Mouse (Mus musculus) kidney, embryonic 14.5 days (tissue): ENCODE results near the gene Ror2. TPM values are rescaled to one million over a fixed set of nuclear protein-coding genes. Genes with fewer than 3 reads are reported as not detected.

ENCODE experiments used
- ATAC-seq: fragments of 200-750 bp; cut with Nextera tagmentation; 2 replicates; pipeline ENCODE4 v1.8.0; 2017; ENCODE audit warnings: moderate number of reproducible peaks, mild to moderate bottlenecking, moderate TSS enrichment, moderate library complexity; ENCODE audit not compliant: low FRiP score, low TSS enrichment
- H3K27ac ChIP-seq: fragments of 300-500 bp; sonication (generic); 2 replicates; pipeline ENCODE4 v1.5.1; 2014; ENCODE audit warnings: low read depth, mild to moderate bottlenecking, low read length, moderate library complexity, mixed read lengths
- H3K27me3 ChIP-seq: fragments of 300-500 bp; sonication (generic); 2 replicates; pipeline ENCODE4 v1.6.1; 2014; ENCODE audit warnings: mild to moderate bottlenecking, low read length; ENCODE audit not compliant: control insufficient read depth, insufficient read depth
- H3K36me3 ChIP-seq: fragments of 300-500 bp; sonication (generic); 2 replicates; pipeline ENCODE4 v1.6.1; 2014; ENCODE audit warnings: low read length, mixed read lengths; ENCODE audit not compliant: control insufficient read depth, insufficient read depth
- H3K4me1 ChIP-seq: fragments of 300-500 bp; sonication (generic); 2 replicates; pipeline ENCODE4 v1.6.1; 2014; ENCODE audit warnings: low read length, mixed read lengths; ENCODE audit not compliant: control insufficient read depth, insufficient read depth
- H3K4me2 ChIP-seq: fragments of 300-500 bp; sonication (generic); replicated peaks from 2 replicates; pipeline ENCODE4 v1.6.1; 2014; ENCODE audit warnings: low read depth, mild to moderate bottlenecking, low read length
- H3K4me3 ChIP-seq: fragments of 300-500 bp; sonication (generic); 2 replicates; pipeline ENCODE4 v1.5.1; 2014; ENCODE audit warnings: mild to moderate bottlenecking, low read length
- H3K9ac ChIP-seq: fragments of 300-500 bp; sonication (generic); 2 replicates; pipeline ENCODE4 v1.6.1; 2014; ENCODE audit warnings: low read depth, mild to moderate bottlenecking, low read length, moderate library complexity
- H3K9me3 ChIP-seq: fragments of 300-500 bp; sonication (generic); 2 replicates; pipeline ENCODE4 v1.6.1; 2016; ENCODE audit warnings: low read length; ENCODE audit not compliant: control insufficient read depth
- WGBS: fragments of 180-500 bp; shearing (Covaris S2); extraction: QIAGEN DNeasy Blood & Tissue Kit; methylation state at CpG from one replicate; pipeline ENCODE4 v1.1.7; 2014; 5-methylcytosine and 5-hydroxymethylcytosine counted together
- polyA plus RNA-seq: library from polyadenylated mRNA; unstranded; fragments of >200 nt; fragmentation: Nextera tagmentation; extraction: Ambion mirVana; gene quantifications from 2 replicates; pipeline ENCODE4 v1.2.1, GENCODE M21; 2014

The Ror2 gene
- polyA plus RNA-seq, 1 experiment from 2014 or later = 7.3 TPM

GRCm38 (mm10) chr13:53200121-53200520, 85.8 kb downstream of the Ror2 start:
- Histone ChIP-seq H3K36me3 (no peaks in the 10 kb centered on the region), H3K9ac (no peak overlapping the region), H3K4me1 (peaks cover 47% of the 10 kb centered on the region), H3K9me3 (no peaks in the 10 kb centered on the region), H3K4me3 (no peak overlapping the region), H3K4me2 (no peak overlapping the region), H3K27me3 (no peaks in the 10 kb centered on the region; the same call in 1 of the 2 replicates), H3K27ac (no peak overlapping the region)
- WGBS = 80% methylated on average over 4 of the region's 4 CpGs
- ATAC-seq = no peak

- Histone ChIP-seq H3K4me1 (peaks cover 42% of the 10 kb centered on the region), H3K27ac (no peak overlapping the region), H3K9me3 (no peaks in the 10 kb centered on the region), H3K4me3 (no peak overlapping the region), H3K36me3 (no peaks in the 10 kb centered on the region), H3K4me2 (no peak overlapping the region), H3K27me3 (no peaks in the 10 kb centered on the region; the same call in 1 of the 2 replicates), H3K9ac (no peak overlapping the region)
- WGBS = 90% methylated on average over 7 of the region's 7 CpGs
- ATAC-seq = no peak
These were observed 86.7 kb downstream of the Ror2 start for GRCm38 (mm10) chr13:53199262-53199661.

GRCm38 (mm10) chr13:53196690-53197089, 89.2 kb downstream of the Ror2 start:
- ATAC-seq = no peak
- no peak overlapping the region for H3K27ac ChIP-seq
- 50% methylated on average over 7 of the region's 7 CpGs for WGBS

GRCm38 (mm10) chr13:53195951-53196677, 89.8 kb downstream of the Ror2 start:
- Histone ChIP-seq H3K4me2 (no peak overlapping the region), H3K27ac (no peak overlapping the region), H3K36me3 (no peaks in the 10 kb centered on the region), H3K4me3 (no peak overlapping the region), H3K9ac (no peak overlapping the region), H3K9me3 (no peaks in the 10 kb centered on the region), H3K27me3 (no peaks in the 10 kb centered on the region; the same call in 1 of the 2 replicates), H3K4me1 (peaks cover 50% of the 10 kb centered on the region)
- no peak for ATAC-seq
- WGBS = 72% methylated on average over 6 of the region's 6 CpGs

More at GRCm38 (mm10) chr13:53196690-53197089, 89.2 kb downstream of the Ror2 start:
- Histone ChIP-seq H3K4me2 (no peak overlapping the region), H3K9me3 (no peaks in the 10 kb centered on the region), H3K4me3 (no peak overlapping the region), H3K4me1 (peaks cover 53% of the 10 kb centered on the region), H3K27me3 (no peaks in the 10 kb centered on the region; the same call in 1 of the 2 replicates), H3K36me3 (no peaks in the 10 kb centered on the region), H3K9ac (no peak overlapping the region)

- H3K9ac ChIP-seq = no peak overlapping the region
- H3K27me3 ChIP-seq = no peaks in the 10 kb centered on the region; the same call in 1 of the 2 replicates
- H3K4me1 ChIP-seq = peaks cover 43% of the 10 kb centered on the region
- no peaks in the 10 kb centered on the region for H3K9me3 ChIP-seq
- WGBS = 81% methylated on average over 15 of the region's 15 CpGs
- no peak overlapping the region; the same call in 1 of the 2 replicates for H3K27ac ChIP-seq
- ATAC-seq = no peak
- no peak overlapping the region for H3K4me3 ChIP-seq
- no peak overlapping the region for H3K4me2 ChIP-seq
- no peaks in the 10 kb centered on the region for H3K36me3 ChIP-seq
These were observed 91.6 kb downstream of the Ror2 start for GRCm38 (mm10) chr13:53194306-53194705.

- Histone ChIP-seq H3K4me3 (no peak overlapping the region), H3K9ac (no peak overlapping the region), H3K27me3 (no peaks in the 10 kb centered on the region), H3K36me3 (no peaks in the 10 kb centered on the region), H3K4me2 (no peak overlapping the region), H3K4me1 (peaks cover 43% of the 10 kb centered on the region), H3K9me3 (no peaks in the 10 kb centered on the region), H3K27ac (no peak overlapping the region; the same call in 1 of the 2 replicates)
- WGBS = 21% methylated on average over 6 of the region's 6 CpGs
- ATAC-seq = 0 out of 2 replicates have a peak, but pooled peaks have one; percentile 40
These were observed 92.2 kb downstream of the Ror2 start for GRCm38 (mm10) chr13:53193713-53194112.

- ATAC-seq = no peak
- no peaks in the 10 kb centered on the region for H3K36me3 ChIP-seq
- H3K4me3 ChIP-seq = no peak overlapping the region
- H3K4me2 ChIP-seq = no peak overlapping the region
- H3K9me3 ChIP-seq = no peaks in the 10 kb centered on the region
- no peak overlapping the region for H3K9ac ChIP-seq
- 87% methylated on average over 6 of the region's 6 CpGs for WGBS
- peaks cover 47% of the 10 kb centered on the region for H3K4me1 ChIP-seq
- no peak overlapping the region for H3K27ac ChIP-seq
- H3K27me3 ChIP-seq = no peaks in the 10 kb centered on the region
These were observed 93.6 kb downstream of the Ror2 start for GRCm38 (mm10) chr13:53192286-53192685.

- no peaks in the 10 kb centered on the region for H3K27me3 ChIP-seq
- H3K4me1 ChIP-seq = peaks cover 42% of the 10 kb centered on the region
- H3K9ac ChIP-seq = no peak overlapping the region
- H3K4me2 ChIP-seq = no peak overlapping the region
- no peaks in the 10 kb centered on the region for H3K36me3 ChIP-seq
- no peak overlapping the region for H3K4me3 ChIP-seq
- no peak for ATAC-seq
- no peaks in the 10 kb centered on the region for H3K9me3 ChIP-seq
- H3K27ac ChIP-seq = no peak overlapping the region
- WGBS = 47% methylated on average over 7 of the region's 7 CpGs
These were observed 94.3 kb downstream of the Ror2 start for GRCm38 (mm10) chr13:53191657-53192056.

- no peak for ATAC-seq
- WGBS = 39% methylated on average over 10 of the region's 10 CpGs
- no peak overlapping the region for H3K4me3 ChIP-seq
- H3K27me3 ChIP-seq = no peaks in the 10 kb centered on the region
- peak overlapping the region; percentile 67 for H3K27ac ChIP-seq
- peaks cover 25% of the 10 kb centered on the region for H3K4me1 ChIP-seq
- no peak overlapping the region for H3K4me2 ChIP-seq
- no peaks in the 10 kb centered on the region for H3K36me3 ChIP-seq
- no peak overlapping the region for H3K9ac ChIP-seq
- H3K9me3 ChIP-seq = 0 out of 2 replicates have a peak, but pooled peaks cover 2% of the 10 kb centered on the region
These were observed 97.0 kb downstream of the Ror2 start for GRCm38 (mm10) chr13:53188935-53189334.
